Mouse (Mus musculus) 416B (cell line): ENCODE results near the gene Lcmt2.
A peak's percentile ranks its signal among the peaks of the same experiment; 100 is the strongest.
"Not testable (repeated sequence)": the region's sequence is repeated elsewhere in the genome, so short reads cannot be mapped to it uniquely, and the experiment has no call there.

Experiments used
- DNase-seq: peaks from one replicate; pipeline ENCODE4 v3.0.0; 2011; ENCODE audit warnings: low read depth

Gene Lcmt2

GRCm38 (mm10) chr2:121140018-121140882 is at the start of gene Lcmt2, which contains the start of gene Adal:
Gene Lcmt2, minus strand, starts transcription at chr2:121140653.
Gene Adal, plus strand, starts transcription at chr2:121140428.
- peak; percentile 95 for DNase-seq

- DNase-seq = peak; percentile 33
These were observed 48.1 kb upstream of the Lcmt2 start for GRCm38 (mm10) chr2:121188530-121188929.

- DNase-seq = no peak
These were observed 43.7 kb upstream of the Lcmt2 start for GRCm38 (mm10) chr2:121184142-121184541.

DNA sequence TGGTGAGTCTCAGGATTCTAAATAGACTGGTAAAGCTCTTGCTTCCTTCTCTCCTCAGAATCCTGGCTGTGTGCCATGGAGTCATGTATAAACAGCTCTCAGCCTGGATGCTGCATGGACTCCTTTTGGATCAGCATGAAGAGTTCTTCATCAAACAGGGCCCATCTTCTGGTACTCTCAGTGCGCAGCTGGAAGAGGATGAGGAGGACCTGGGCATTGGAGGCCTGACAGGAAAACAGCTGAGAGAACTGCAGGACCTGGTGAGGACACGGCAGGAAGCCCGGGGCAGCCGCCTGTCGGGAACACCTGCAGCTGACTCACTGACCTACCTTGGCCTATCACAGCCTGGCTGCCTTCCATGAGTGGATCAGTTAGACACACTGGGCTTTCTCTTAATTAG is 43.0 kb upstream of the Lcmt2 start:
- no peak for DNase-seq

DNA sequence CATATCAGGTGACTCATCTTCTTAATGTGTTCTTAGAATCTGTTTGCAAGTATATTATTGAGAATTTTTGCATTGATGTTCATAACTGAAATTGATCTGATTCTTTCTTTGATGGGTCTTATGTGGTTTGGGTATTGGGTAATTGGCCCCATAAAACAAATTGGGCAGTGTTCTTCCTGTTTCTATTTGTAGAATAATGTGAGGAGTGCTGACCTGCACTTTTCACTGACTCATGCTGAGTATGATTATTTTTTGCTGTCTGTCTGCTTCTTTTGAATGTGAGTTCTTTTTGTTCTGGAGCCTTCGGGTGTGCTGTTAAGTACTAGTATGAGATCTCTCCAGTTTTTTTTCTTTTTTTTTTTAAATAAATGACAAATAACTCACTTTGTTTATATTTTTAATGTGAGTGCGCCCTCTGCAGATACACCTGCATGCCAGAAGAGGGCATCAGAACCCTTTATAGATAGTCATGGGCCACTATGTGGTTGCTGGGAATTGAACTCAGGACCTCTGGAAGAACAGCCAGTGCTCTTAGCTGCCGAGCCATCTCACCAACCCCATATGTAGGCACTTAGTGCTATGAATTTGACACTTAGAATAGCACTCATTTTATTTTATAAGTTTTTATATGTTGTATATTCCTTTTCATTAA is 38.5 kb upstream of the Lcmt2 start:
- peak; percentile 55 for DNase-seq

- peak; percentile 88 for DNase-seq
These were observed 30.7 kb upstream of the Lcmt2 start, which contains the start of gene Zscan29 for GRCm38 (mm10) chr2:121170980-121171742. Gene Zscan29, minus strand, starts transcription at chr2:121171125.

GRCm38 (mm10) chr2:121170481-121170971 is 30.1 kb upstream of the Lcmt2 start, which contains the start of gene Tubgcp4:
Gene Tubgcp4, plus strand, starts transcription at chr2:121170654.
- DNase-seq = peak; percentile 70

DNA sequence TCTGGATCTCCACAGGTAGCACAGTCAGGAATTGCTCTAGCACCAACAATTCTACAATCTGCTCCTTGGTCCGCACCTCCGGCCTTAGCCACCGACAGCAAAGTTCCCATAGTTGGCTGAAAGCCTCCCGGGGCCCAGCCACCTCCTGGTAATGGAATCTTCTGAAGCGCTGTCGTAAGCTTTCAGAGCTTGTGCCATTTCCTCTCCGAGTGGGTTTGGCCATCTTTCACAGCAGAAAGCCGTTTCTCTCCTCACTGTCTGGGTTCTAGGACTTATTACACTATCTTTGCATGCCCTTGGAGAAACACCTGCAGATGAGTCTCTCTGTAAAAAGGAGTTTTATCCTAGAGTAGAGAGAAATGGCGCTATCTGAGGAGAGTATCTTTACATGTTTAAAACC is 29.4 kb upstream of the Lcmt2 start:
- DNase-seq = peak; percentile 60

GRCm38 (mm10) chr2:121169173-121169572 is 28.7 kb upstream of the Lcmt2 start:
- no peak for DNase-seq

DNA sequence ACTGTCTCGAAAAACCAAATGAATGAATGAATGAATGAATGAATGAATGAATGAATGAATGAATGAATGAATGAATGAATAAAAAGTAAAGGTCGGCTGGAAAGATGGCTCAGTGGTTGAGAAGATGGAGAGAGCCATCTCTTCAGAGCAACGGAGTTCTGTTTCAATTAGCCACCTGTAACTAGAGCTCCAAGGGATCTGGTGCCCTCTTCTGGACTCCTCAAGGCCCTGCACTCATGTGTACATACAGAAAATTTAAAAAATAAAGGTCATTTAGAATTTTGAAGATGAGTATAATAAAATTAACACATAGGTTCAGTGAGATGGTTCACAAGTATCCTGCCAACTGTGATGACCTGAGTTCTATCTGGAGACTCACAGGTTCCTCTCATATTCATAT is 12.6 kb upstream of the Lcmt2 start:
- peak; percentile 63 for DNase-seq

DNA sequence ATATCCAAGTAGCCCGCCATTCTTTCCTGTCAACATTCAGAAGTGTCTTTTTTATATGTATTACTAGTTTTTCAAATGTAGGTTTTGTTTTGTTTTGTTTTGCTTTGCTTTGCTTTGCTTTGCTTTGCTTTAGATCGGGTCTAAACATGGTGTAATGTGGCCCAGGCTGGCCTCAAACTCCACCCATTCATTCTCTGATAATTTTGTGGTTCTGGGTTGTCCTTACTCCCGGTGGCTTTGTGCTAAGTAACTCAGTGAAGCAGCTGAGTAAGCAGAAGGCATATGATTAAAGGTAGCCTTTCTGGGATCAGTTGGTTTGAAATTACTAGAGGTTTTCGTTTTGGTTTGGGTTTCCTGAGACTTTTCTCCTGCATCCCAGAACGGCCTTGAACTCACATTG is 9.2 kb upstream of the Lcmt2 start:
- no peak for DNase-seq

GRCm38 (mm10) chr2:121142415-121142814 is 2.0 kb upstream of the Lcmt2 start:
- DNase-seq = peak; percentile 10

DNA sequence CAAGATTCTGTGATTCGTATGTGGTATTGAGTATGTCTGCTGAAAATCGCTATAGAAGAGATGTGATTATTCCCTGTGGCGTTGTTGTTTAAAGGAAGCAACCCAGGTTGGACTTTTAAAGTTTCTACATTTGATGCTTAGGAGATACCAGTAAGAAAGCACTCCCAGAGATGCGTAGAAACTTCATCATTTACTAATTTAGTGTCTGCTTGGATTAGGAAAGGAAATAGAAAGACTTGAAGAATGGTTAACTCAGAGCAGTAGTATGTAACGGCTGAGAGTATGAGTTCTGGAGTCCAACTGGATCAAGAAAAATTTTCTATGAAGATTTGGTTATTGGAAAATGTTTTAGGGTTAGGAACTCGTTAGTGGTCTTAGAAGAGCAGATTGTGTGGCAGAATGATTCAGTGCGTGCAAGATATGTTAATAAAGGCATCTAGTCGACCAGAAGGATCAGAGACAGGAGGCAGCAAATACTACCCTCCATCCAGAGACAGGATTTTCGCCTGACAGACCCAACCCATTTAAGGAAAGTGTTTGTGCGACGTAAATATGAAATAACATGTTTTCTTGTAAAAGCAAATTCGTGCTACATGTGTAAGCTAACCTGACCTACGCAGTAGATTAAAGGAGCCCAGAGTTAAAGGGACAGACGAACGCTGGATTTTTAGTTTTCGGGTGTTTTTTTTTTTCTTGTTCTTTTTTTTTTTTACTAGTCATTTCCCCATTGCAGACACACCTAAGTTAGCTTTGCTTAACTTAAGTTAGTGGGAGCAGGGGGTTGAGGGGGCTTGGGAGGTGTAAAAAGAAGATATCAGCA is 973 bp upstream of the Lcmt2 start:
- peak; percentile 40 for DNase-seq

DNA sequence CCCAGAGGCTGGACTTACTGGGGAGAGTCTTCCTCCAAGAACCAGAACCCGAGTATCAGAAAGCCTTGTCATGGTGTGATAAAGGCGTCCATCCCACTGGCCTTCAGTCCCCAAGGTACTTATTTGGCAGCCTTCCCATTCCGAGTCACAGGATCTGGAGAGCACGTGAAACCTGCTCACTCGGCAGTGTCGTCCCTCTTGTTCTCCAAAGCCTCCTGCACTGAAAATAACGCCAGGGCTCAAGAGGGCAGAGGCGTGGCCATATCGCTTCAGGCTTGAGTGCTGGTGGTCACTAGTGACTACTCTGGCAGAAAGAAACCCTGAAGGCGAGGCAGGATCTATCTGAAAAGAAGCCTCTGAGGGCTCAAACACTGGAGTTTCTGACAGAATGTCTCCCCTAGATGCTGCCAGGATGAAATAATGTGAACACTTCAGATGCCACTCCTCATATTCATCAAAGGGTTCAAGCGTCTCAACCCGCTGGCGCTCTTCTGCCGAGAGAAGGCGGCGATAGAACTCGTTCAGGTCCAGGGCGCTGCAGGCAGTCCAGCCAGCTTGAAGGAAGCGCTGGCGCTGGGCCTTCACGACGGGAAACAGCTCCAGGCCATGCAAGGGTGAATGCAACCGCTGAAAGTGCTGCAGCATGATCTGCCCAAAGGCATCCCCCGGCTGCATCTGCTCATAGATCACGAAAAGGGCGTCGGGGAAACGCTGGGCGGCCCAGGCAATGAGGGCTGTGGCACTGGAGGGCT is 1.0 kb downstream of the Lcmt2 start:
- peak; percentile 61 for DNase-seq

DNA sequence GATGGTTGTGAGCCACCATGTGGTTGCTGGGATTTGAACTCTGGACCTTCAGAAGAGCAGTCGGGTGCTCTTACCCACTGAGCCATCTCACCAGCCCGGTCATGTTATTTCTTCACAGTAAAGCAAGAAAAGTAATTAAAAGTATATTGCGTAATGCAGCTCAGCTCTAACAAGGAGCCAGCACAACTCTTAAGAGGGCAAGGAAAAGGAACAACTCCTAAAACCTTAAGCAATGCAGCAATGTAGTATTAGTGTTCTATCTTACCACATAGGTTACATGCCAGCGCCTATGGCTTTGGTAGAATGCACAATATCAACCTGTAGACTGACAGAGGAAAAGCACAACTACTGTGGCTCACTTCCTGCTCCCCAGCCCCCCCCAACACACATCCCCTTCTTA is 3.1 kb downstream of the Lcmt2 start:
- peak; percentile 70 for DNase-seq

DNA sequence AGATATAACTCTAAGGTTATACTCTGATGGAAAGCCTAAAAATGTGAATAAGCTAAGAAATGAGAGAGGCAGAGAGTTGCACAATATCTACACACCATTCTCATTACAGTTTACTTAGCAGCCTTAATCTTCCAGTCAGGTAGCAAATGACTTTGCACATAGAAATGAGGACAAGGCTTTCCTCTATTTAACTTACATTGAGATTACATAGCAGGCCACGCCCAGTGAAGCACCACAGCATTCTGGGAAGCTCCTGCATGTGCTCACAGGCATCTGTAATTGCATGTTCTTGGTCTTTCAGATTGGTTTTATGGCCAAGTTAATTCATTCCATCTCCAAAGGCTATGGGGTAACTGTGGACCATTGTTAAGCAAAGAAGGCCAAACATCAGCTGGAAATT is 7.6 kb downstream of the Lcmt2 start:
- no peak for DNase-seq

DNA sequence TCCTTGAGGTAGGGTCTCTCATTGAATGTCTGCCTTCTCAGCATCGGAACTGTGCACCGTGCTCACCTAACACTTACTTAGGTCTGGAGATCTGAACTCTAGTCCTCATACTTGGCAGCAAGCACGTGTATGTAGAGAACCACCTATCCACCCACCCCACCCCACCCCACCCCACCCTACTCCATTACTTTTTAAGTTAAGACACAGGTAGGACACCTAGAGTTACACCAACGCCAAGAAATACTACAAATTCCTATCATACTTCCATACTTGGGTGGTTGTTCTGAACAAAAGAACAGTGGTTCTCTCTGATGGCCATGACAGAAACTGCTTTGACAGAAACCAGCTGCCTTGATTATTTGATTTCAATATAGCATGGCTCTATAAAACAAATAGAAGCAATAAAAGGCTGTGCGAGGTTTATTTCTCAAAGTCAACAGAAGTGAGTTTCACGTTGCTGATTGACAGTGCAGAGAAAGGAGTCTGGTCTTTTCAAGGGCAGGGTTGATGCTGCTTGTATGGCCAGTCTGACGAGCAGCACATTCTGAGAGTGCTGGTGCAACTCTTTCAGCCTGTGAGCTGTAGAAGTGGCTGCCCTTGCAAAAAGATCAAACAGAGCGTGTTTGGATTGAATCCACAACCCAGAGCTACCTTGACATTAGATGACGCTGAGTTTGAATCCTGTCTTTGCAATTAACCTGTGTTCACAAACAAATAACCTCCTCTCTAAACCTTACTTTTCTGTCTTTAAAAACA is 11.4 kb downstream of the Lcmt2 start:
- DNase-seq = no peak

DNA sequence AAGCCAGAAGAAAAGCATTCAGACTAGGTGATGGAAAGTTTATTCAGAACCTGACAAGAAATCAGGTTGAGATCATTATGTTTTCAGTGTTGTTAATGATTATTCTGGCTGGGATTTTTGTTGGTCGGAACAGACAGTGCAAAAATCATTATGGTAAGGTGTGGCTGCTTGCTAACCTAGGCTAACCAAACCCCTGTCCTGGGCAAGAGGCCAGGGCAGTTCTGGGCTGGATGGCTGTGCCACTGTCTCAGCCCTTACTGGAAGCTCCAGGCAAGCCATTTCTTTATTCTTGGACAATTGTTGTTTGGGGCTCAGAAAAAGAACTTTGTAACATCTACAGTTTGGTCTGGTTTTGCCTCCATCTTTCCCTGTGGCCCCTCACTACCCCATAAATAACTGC is 12.9 kb downstream of the Lcmt2 start:
- no peak for DNase-seq

GRCm38 (mm10) chr2:121126302-121126701 is 14.2 kb downstream of the Lcmt2 start:
- not testable (repeated sequence) for DNase-seq

GRCm38 (mm10) chr2:121119260-121119659 is 21.2 kb downstream of the Lcmt2 start:
- no peak for DNase-seq
